10 mouse cellular contexts compared by ENCODE assay signal in genomic region chr9:74938670-74939534, GRCm38 (mm10). TPM values are rescaled to one million over a fixed set of nuclear protein-coding genes. Genes with fewer than 3 reads are reported as not detected.
DNase-seq lines count a peak whose midpoint lies in the region; ATAC-seq and TF ChIP-seq lines count a peak whose summit lies in the region.
"Had no signal": no experiment of that assay in that cellular context is flagged by ENCODE, and none has a peak within 500 bp of the region (broad histone marks: within the 10 kb centered on the region; RNA-seq: fewer than 3 reads in every experiment).

No protein-coding gene starts in this region.

- peak; percentile 95 for ATAC-seq in liver, postnatal 0 days
- ATAC-seq in stomach, postnatal 0 days (ENCODE audit: low FRiP score, low TSS enrichment) = peak; percentile 86

- no peaks in the 10 kb centered on the region for H3K9me3 ChIP-seq in liver, postnatal 0 days (ENCODE audit: low read length)
- H3K9me3 ChIP-seq in stomach, postnatal 0 days (ENCODE audit: control insufficient read depth, low read length) = no peaks in the 10 kb centered on the region

- peaks cover 13% of the 10 kb centered on the region for H3K4me1 ChIP-seq in liver, postnatal 0 days (ENCODE audit: insufficient read depth)
- no peaks in the 10 kb centered on the region for H3K4me1 ChIP-seq in stomach, postnatal 0 days (replicated peaks; ENCODE audit: control insufficient read depth, insufficient read depth)

- no peak overlapping the region for H3K4me3 ChIP-seq in liver, postnatal 0 days (ENCODE audit: low read depth, low read length)
- H3K4me3 ChIP-seq in stomach, postnatal 0 days (ENCODE audit: low read depth, low read length) = no peak overlapping the region

- TF ChIP-seq CTCF in liver, postnatal 0 days (IDR thresholded peaks at IDR 0.05; ENCODE audit: low read depth) = no peak
- TF ChIP-seq CTCF in stomach, postnatal 0 days (IDR thresholded peaks at IDR 0.05; ENCODE audit: low read depth) = no peak

- H3K27ac ChIP-seq in liver, postnatal 0 days (ENCODE audit: low read depth) = peak overlapping the region; percentile 56
- 0 out of 2 replicates have a peak overlapping the region, but pooled peaks have one; percentile 53 for H3K27ac ChIP-seq in stomach, postnatal 0 days (replicated peaks)

- H3K27me3 ChIP-seq in liver, postnatal 0 days (ENCODE audit: insufficient read depth, low read length) = no peaks in the 10 kb centered on the region
- no peaks in the 10 kb centered on the region for H3K27me3 ChIP-seq in stomach, postnatal 0 days (ENCODE audit: control insufficient read depth, insufficient read depth, low read length)

- 59% methylated on average over 12 of the region's 12 CpGs for WGBS in liver, postnatal 0 days (ENCODE audit: insufficient replicate concordance)
- WGBS in large intestine, adult 2 months = 22% methylated on average over 12 of the region's 12 CpGs
- WGBS in stomach, postnatal 0 days = 52% methylated on average over 12 of the region's 12 CpGs

- H3K4me2 ChIP-seq in liver, postnatal 0 days (ENCODE audit: low read depth, low read length) = no peak overlapping the region
- H3K4me2 ChIP-seq in stomach, postnatal 0 days (replicated peaks; ENCODE audit: low read depth) = no peak overlapping the region

- TF ChIP-seq EP300 in liver, postnatal 0 days (IDR thresholded peaks at IDR 0.05; ENCODE audit: low read depth) = no peak
- no peak for TF ChIP-seq EP300 in stomach, postnatal 0 days (optimal IDR thresholded peaks at IDR 0.05)

- H3K36me3 ChIP-seq in liver, postnatal 0 days (replicated peaks; ENCODE audit: insufficient read depth, low read length) = no peaks in the 10 kb centered on the region
- H3K36me3 ChIP-seq in stomach, postnatal 0 days (ENCODE audit: control insufficient read depth, insufficient read depth, low read length) = no peaks in the 10 kb centered on the region

- DNase-seq in adrenal gland, adult 2 months = peak; percentile 34
- DNase-seq in adrenal gland, adult 8-10 months = no peak
- peak; percentile 24 for DNase-seq in liver, postnatal 0 days
- DNase-seq in liver = no peak
- peak; percentile 66 for DNase-seq in large intestine, adult 2 months (ENCODE audit: low read depth, low spot score)
- peak; percentile 41 for DNase-seq in stomach, postnatal 0 days (ENCODE audit: low spot score)
- no peak for DNase-seq in right cerebral cortex, postnatal 25 days
- no peak for DNase-seq in layer of hippocampus, adult 18-20 months (ENCODE audit: low spot score in 2 of 2)
- DNase-seq: cerebellum, adult 9-11 months; thymus, postnatal 14 days had no signal

- no peak overlapping the region for H3K9ac ChIP-seq in liver, postnatal 0 days (replicated peaks)
- no peak overlapping the region for H3K9ac ChIP-seq in stomach, postnatal 0 days (ENCODE audit: low read length)

RNA-seq across cellular contexts. Expression of gene Fam214a, which starts 13.8 kb away (rescaled TPM):
- 10 to 100 TPM; 80.1 to 86.7 TPM for total RNA-seq in adrenal gland, adult 2 months (2021)
- polyA plus RNA-seq in adrenal gland, adult 2 months (2012; rRNA removed) = 16.7 and 21.1 TPM in 2 replicates
- 100 to 1,000 TPM in 2 of 4 experiments, 10 to 100 TPM in 2; 90.3 to 132 (median 108) TPM for total RNA-seq in adrenal gland, adult 8-10 months (2022)
- 4.8 and 6.4 TPM in 2 replicates for polyA plus RNA-seq in liver, postnatal 0 days (2015; fragmentation: Nextera tagmentation; extraction: Ambion mirVana)
- 3.0 and 5.3 TPM in 2 replicates for polyA plus RNA-seq in large intestine, adult 2 months (2012; rRNA removed)
- 10.7 and 13.1 TPM in 2 replicates for polyA plus RNA-seq in stomach, postnatal 0 days (2015; fragmentation: Nextera tagmentation; extraction: Ambion mirVana)
- 10 to 100 TPM; 38.5 to 40.8 TPM for total RNA-seq in layer of hippocampus, adult 18-20 months (2021)

Comparison
In these comparisons a context has a peak if more than half of its experiments do, and no peak if none do; other contexts are left out.
1. DNase-seq: peak in adrenal gland, adult 2 months (single experiment), liver, postnatal 0 days (single experiment), large intestine, adult 2 months (single experiment) and stomach, postnatal 0 days (single experiment); none in adrenal gland, adult 8-10 months (single experiment), liver (single experiment), right cerebral cortex, postnatal 25 days (single experiment) and layer of hippocampus, adult 18-20 months (0 of 2).